Mouse (Mus musculus): ENCODE data around the gene Fktn. TPM values are rescaled to one million over a fixed set of nuclear protein-coding genes. Genes with fewer than 3 reads are reported as not detected.

The Fktn gene
- polyA plus RNA-seq, 1 experiment from 2014 or later, result 20.8 TPM

Other genes with a start within 250 kb of the Fktn start
- gene Fsd1l, start 82.5 kb upstream of the Fktn start, polyA plus RNA-seq (2016; fragmentation: Nextera tagmentation; extraction: Ambion mirVana), result 10.6 and 11.1 TPM in 2 replicates
- gene Tal2, start 65.7 kb downstream of the Fktn start, polyA plus RNA-seq (2016; fragmentation: Nextera tagmentation; extraction: Ambion mirVana), result 0.05 and 0.08 TPM in 2 replicates
- gene Tmem38b, start 112.0 kb downstream of the Fktn start, polyA plus RNA-seq (2016; fragmentation: Nextera tagmentation; extraction: Ambion mirVana), result 13.3 and 13.5 TPM in 2 replicates

Measured in heart, embryonic 12.5 days (tissue).